Mouse (Mus musculus) kidney, postnatal 4 days (tissue): ENCODE results near the gene AC141477.1.
A peak's percentile ranks its signal among the peaks of the same experiment; 100 is the strongest.

ENCODE experiments used
- DNase-seq, 2 experiments: peaks; one replicate each; pipeline ENCODE4 v3.0.0; 2021; ENCODE audit warnings: mixed read lengths in 2 of 2

Gene AC141477.1

GRCm38 (mm10) chr10:76440281-76440680, at the start of gene AC141477.1:
Gene AC141477.1 (minus strand): TSS chr10:76440444.
- no peak for DNase-seq

GRCm38 (mm10) chr10:76489205-76489604, 49.0 kb upstream of the AC141477.1 start:
- no peak for DNase-seq

- no peak for DNase-seq
Measured at GRCm38 (mm10) chr10:76488265-76488664, 48.0 kb upstream of the AC141477.1 start.

- no peak for DNase-seq
Measured at GRCm38 (mm10) chr10:76486302-76486701, 46.1 kb upstream of the AC141477.1 start.

GRCm38 (mm10) chr10:76481480-76481879, 41.2 kb upstream of the AC141477.1 start:
- DNase-seq, result no peak

- no peak for DNase-seq
Measured at GRCm38 (mm10) chr10:76480851-76481250, 40.6 kb upstream of the AC141477.1 start.

- no peak for DNase-seq
Measured at GRCm38 (mm10) chr10:76473759-76474158, 33.5 kb upstream of the AC141477.1 start.

GRCm38 (mm10) chr10:76468203-76469162, 28.2 kb upstream of the AC141477.1 start, which contains the start of the genes Mcm3ap and Ybey:
Gene Mcm3ap (plus strand): TSS chr10:76468927.
Gene Ybey (minus strand): TSS chr10:76469114.
- peak; percentile 88 to 94 for DNase-seq

GRCm38 (mm10) chr10:76462721-76463120, 22.5 kb upstream of the AC141477.1 start:
- DNase-seq, result no peak

- DNase-seq, result no peak
Measured at GRCm38 (mm10) chr10:76462312-76462711, 22.1 kb upstream of the AC141477.1 start.

- DNase-seq, result no peak
Measured at GRCm38 (mm10) chr10:76461255-76461654, 21.0 kb upstream of the AC141477.1 start.

GRCm38 (mm10) chr10:76455289-76455688, 15.0 kb upstream of the AC141477.1 start:
- peak; percentile 74 to 75 for DNase-seq

- DNase-seq, result no peak
Measured at GRCm38 (mm10) chr10:76448851-76449250, 8.6 kb upstream of the AC141477.1 start, which contains the start of gene 2610028H24Rik. Gene 2610028H24Rik (plus strand): TSS chr10:76449081.

- no peak for DNase-seq
Measured at GRCm38 (mm10) chr10:76447406-76448229, 7.4 kb upstream of the AC141477.1 start.

- DNase-seq, result peak; percentile 36 to 40
Measured at GRCm38 (mm10) chr10:76445996-76446681, 5.9 kb upstream of the AC141477.1 start.

- DNase-seq, result peak; percentile 97 to 98
Measured at GRCm38 (mm10) chr10:76442178-76443088, 2.2 kb upstream of the AC141477.1 start, which contains the start of gene Pcnt. Gene Pcnt (minus strand): TSS chr10:76442786.

GRCm38 (mm10) chr10:76439107-76439890, 945 bp downstream of the AC141477.1 start:
- no peak for DNase-seq

- no peak for DNase-seq
Measured at GRCm38 (mm10) chr10:76433925-76434324, 6.3 kb downstream of the AC141477.1 start.

GRCm38 (mm10) chr10:76425674-76426073, 14.6 kb downstream of the AC141477.1 start:
- DNase-seq, result no peak

GRCm38 (mm10) chr10:76416811-76417210, 23.4 kb downstream of the AC141477.1 start:
- DNase-seq, result peak in 1 of 2 experiments; percentile 8
